Mouse (Mus musculus) ES-CJ7 (cell line): ENCODE results near the gene Pknox1.
A peak's percentile ranks its signal among the peaks of the same experiment; 100 is the strongest.
"Not testable (repeated sequence)": the region's sequence is repeated elsewhere in the genome, so short reads cannot be mapped to it uniquely, and the experiment has no call there.

Source experiments
- DNase-seq: peaks from one replicate; pipeline ENCODE4 v3.0.0; 2011; ENCODE audit warnings: low read depth, low spot score

The Pknox1 gene

GRCm38 (mm10) chr17:31595077-31595476, 30.5 kb downstream of the Pknox1 start:
- no peak for DNase-seq

- no peak for DNase-seq
These were observed 33.4 kb downstream of the Pknox1 start for GRCm38 (mm10) chr17:31597957-31598356.

GRCm38 (mm10) chr17:31598593-31598992, 34.1 kb downstream of the Pknox1 start:
- no peak for DNase-seq

DNA sequence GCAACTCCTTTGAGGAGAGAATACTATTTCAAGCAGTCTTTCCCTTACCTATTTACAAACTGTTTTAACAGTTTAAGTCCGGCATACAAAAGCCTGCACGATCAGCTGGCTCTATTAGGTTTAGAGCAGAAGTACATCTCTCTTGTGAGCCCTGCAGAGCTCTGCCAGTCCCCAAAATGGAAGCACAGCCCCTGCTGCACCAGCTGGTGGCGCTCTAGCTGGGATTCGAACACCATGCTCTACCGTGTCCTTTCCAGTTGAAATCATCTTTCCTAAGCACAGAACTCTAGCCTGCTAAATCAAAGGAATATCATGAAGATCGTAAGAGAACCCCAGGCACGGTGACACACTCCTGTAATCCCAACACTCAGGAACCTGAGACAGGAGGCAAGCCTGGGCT, 41.9 kb downstream of the Pknox1 start:
- peak; percentile 57 for DNase-seq

GRCm38 (mm10) chr17:31607256-31607951, 42.9 kb downstream of the Pknox1 start:
- no peak for DNase-seq

DNA sequence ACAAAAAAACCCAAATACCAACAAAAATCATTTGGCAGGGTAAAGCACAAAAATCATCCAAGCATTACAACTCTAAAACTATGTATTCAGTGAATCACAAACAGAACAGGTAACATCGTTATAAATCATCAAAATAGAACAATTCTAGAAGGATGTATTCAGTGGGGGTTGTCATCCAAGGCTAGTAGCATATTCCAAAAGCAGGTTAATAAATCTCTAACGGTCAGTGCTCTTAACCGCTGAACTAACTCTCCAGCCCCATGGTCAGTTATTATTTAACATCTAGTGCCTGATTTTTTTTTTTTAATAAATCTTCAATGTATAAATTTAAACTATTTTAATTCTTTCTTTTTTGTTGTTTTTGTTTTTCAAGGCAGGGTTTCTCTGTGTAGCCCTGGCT, 44.6 kb downstream of the Pknox1 start:
- DNase-seq: not testable (repeated sequence)

DNA sequence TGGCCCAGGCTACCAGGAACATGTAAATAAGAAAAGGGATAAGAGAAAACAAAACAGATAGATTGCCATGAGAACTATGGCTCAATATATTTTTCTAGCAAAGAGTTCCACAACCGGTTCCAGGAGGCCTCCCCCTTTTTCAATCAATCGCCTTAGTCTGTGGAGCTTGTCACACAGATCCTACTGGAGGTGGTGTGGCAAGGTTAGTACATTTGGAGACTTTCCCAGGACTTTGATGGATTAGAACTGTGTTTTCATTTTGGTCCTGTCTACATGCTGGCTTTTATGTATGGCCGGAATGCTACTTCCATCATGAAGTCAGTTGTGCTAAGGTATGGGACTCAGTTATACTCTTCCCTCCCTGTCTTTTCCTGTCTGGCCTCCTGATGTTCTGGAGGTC, 45.4 kb downstream of the Pknox1 start:
- DNase-seq: no peak

DNA sequence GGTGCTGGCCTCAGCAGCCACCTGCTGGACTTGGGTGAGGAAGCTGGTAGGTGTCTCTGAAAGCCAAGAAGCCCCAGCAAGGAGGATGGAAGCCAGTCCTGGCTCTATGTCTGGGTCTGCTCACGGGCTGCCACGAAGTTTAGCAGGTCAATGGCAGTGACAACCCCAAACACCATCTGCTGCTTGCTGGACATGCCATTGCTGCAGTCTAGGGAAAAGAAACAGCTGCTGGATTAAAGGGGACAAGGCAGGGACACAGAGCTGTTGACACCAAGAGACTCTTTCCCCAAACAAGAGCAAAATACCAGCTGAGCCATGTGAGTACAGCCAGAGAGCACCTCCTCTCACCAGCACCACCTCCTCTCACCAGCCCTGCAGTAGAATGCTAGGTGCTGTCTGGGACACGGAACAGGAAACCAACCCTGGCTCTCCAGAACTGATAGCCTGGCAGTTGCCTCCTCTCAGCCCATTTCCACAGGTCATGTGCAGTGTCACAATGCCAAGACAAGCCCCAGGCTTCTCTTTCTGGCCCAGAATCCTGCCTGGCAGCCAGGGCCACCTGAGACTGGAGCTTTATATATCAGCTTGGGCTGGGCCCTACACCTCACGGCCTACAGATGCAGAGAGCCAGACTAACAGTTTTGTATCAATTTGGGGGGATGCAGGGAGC, 48.7 kb downstream of the Pknox1 start:
- DNase-seq: no peak

DNA sequence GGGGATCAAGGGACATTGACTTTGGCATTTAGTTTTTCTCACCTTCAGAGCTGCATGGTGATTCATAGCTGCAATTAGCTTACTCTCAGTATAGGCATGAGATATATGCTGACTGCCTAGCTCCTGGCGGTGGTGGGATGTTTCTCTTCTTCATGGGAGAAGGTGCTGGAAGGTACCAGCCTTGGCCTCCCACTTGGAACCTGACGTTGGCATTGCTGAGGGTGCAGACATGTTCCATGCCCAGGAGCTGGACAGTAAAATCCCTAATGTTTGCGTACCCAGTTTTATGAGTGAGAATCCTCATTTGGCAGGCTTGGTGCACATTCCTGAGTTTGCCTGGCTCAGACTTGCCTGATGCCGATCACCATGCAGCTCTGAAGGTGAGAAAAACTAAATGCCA, 58.6 kb downstream of the Pknox1 start:
- DNase-seq: no peak

- DNase-seq: no peak
These were observed 63.4 kb downstream of the Pknox1 start for GRCm38 (mm10) chr17:31627961-31628360.

- DNase-seq: no peak
These were observed 66.7 kb downstream of the Pknox1 start for GRCm38 (mm10) chr17:31631081-31631800.

DNA sequence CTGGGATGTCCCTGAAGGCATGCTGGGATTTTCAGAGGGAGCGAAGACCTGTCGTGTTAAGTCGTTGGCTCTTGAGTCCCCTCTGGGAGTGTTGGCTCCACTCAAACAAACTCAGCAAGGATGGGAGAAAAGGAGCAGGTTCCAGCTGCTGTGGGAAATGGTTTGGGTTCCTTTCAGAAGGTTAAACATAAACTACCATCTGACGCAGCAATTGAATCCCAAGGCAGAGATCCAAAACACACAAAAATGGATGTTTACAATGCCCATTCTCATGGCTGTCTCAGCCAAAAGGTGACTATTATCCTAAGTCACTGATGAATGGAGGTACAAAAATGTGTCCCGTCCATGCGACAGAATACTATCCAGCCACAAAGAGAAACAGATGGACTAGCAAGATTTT, 68.5 kb downstream of the Pknox1 start:
- no peak for DNase-seq

- DNase-seq: no peak
These were observed 70.4 kb downstream of the Pknox1 start for GRCm38 (mm10) chr17:31634896-31635295.

GRCm38 (mm10) chr17:31635781-31636180, 71.2 kb downstream of the Pknox1 start:
- DNase-seq: peak; percentile 48

DNA sequence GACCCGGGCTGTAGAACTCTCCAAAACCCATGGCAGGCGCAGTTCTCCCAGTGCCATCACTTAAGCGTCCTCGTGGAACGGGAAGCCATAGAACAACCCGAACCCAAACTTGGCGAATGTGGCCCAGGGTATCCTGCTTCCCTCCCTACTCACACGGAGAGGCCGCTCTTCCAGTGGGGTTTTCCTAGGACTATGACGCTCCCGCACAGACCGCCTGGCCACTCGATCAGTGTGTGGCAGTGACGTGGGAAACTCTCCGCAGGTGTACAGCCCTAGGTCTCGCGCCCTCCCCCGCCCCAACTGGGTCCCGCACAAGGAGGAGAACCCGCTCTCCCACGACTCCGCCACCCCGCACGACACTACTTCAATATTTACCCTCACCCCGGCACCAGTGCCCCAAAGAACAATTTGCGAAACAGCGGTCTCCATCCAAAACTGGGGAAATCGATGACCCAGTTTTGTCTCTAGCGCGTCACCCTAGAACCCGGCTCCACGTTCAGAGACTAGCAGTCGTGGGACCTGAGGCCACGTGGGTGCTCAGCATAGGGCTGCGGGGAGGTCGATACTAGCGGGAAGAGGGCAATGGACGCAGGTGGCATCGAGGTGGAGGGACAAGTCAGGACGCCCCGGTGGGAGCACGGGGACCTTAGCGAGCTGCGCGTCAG, 71.9 kb downstream of the Pknox1 start:
- DNase-seq: no peak

GRCm38 (mm10) chr17:31636942-31637811, 72.6 kb downstream of the Pknox1 start, which contains the start of gene Cbs:
Cbs (minus strand) TSS chr17:31637238.
- peak; percentile 79 for DNase-seq

DNA sequence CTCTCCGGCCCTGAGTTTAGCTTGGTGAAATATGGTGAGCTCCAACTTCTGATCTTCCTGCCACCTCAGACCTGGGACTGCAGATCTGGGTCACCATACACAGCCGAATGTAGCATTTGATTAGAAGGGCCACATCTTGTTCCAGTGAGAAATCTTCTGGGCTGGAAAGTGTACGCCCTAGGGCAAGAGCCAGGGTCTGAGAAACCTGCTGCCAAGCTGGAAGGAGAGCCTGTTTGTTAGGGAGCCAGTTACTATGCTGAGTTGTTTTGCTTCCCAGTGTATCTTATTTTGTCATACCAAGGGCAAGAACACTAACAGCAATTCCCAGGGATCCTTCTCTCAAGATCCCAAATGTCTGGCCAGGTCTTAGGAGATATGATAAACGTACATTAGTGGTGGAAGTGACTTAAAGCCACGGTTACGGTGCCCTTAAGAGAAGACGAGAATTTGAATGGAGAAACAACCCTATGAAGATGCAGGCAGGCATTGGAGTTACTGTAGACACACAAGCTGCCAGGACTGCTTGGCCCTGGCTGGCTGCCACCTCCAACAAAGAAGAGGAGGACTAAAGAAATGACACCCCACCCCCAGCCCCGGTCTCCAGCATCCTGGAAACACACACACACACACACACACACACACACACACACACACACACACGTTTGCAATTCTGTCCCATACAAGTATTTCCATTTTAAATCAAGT, 73.5 kb downstream of the Pknox1 start:
- no peak for DNase-seq

GRCm38 (mm10) chr17:31639651-31640050, 75.1 kb downstream of the Pknox1 start:
- no peak for DNase-seq

- peak; percentile 74 for DNase-seq
These were observed 77.8 kb downstream of the Pknox1 start for GRCm38 (mm10) chr17:31642331-31642730.

DNA sequence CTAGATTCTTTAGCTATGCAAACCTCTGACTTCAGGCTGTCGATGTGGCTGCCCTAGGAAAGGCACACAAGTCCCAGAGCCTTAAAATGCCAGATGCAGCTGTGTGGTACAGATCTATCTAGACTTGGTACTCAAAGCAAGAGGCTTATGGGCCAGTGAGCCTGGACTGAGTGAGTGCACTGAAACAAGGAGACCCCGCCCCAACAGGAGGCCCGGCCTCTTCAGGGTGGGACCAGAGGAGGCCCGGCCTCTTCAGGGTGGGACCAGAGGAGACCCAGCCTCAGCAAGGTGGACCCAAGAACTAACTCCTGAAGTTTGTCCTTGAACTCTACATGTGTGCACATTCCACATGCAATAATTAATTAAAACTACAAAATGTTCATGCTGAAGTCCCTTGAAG, 78.4 kb downstream of the Pknox1 start:
- peak; percentile 75 for DNase-seq
